Mouse (Mus musculus) liver, adult 2 months (tissue): ENCODE measurements around the gene Slc13a4. TPM values are rescaled to one million over a fixed set of nuclear protein-coding genes. Genes with fewer than 3 reads are reported as not detected.
A peak's percentile ranks its signal among the peaks of the same experiment; 100 is the strongest.

Experiments
- DNase-seq: peaks from one replicate; pipeline ENCODE4 v3.0.0-alpha.2; 2011; ENCODE audit warnings: low read depth, low spot score; ENCODE audit errors: extremely low read depth
- H3K27ac ChIP-seq: fragments of 200-500 bp; replicated peaks from 2 replicates; pipeline ENCODE4 v1.5.1; 2012; ENCODE audit warnings: low read depth, mild to moderate bottlenecking, control low read depth, inconsistent platforms, low read length; ENCODE audit not compliant: insufficient read depth
- H3K27me3 ChIP-seq: fragments of 200-500 bp; 2 replicates; pipeline ENCODE4 v1.6.1; 2012; ENCODE audit warnings: mild to moderate bottlenecking, moderate library complexity, low read length, inconsistent platforms; ENCODE audit not compliant: control insufficient read depth, insufficient read depth
- H3K36me3 ChIP-seq: fragments of 200-500 bp; 2 replicates; pipeline ENCODE4 v1.6.1; 2012; ENCODE audit warnings: low read length, inconsistent platforms; ENCODE audit not compliant: control insufficient read depth, insufficient read depth
- H3K4me1 ChIP-seq: fragments of 200-500 bp; 2 replicates; pipeline ENCODE4 v1.6.1; 2011; ENCODE audit warnings: low read length; ENCODE audit not compliant: control insufficient read depth, insufficient read depth
- H3K4me3 ChIP-seq: fragments of 200-500 bp; 2 replicates; pipeline ENCODE4 v1.5.1; 2011; ENCODE audit warnings: low read depth, mild to moderate bottlenecking, control low read depth, low read length, moderate library complexity; ENCODE audit not compliant: insufficient read depth
- H3K79me2 ChIP-seq: fragments of 200-500 bp; 2 replicates; pipeline ENCODE4 v1.6.1; 2012; ENCODE audit warnings: inconsistent platforms, mild to moderate bottlenecking, low read length, moderate library complexity; ENCODE audit not compliant: control insufficient read depth, insufficient read depth
- H3K9ac ChIP-seq: fragments of 200-500 bp; 2 replicates; pipeline ENCODE4 v1.6.1; 2012; ENCODE audit warnings: low read depth, mild to moderate bottlenecking, control low read depth, inconsistent platforms, low read length
- CTCF ChIP-seq: fragments of 200-500 bp; IDR thresholded peaks from 2 replicates; pipeline ENCODE4 v1.5.1; 2011; ENCODE audit warnings: low read depth, low read length, control low read depth
- POLR2A ChIP-seq: fragments of 200-500 bp; IDR thresholded peaks from 2 replicates; pipeline ENCODE4 v1.6.1; 2011; ENCODE audit warnings: low read length, control low read depth; ENCODE audit not compliant: insufficient read depth; ENCODE audit errors: extremely low read depth
- WGBS: fragments of 180-500 bp; shearing (Covaris S2); methylation state at CpG from one replicate; pipeline ENCODE4 v1.1.7; 2018; 5-methylcytosine and 5-hydroxymethylcytosine counted together
- polyA plus RNA-seq: library from polyadenylated mRNA; depleted of rRNA; stranded (reverse); fragments of >200 nt; gene quantifications from 2 replicates; pipeline ENCODE4 v1.2.3, GENCODE M21; 2012
- total RNA-seq: library from RNA; depleted of rRNA; stranded (reverse); fragments of >200 nt; gene quantifications from 2 replicates; pipeline ENCODE4 v1.2.3, GENCODE M21; 2014

Slc13a4 gene
- total and polyA plus RNA-seq, 2 experiments = 0.09 to 0.10 TPM

DNA sequence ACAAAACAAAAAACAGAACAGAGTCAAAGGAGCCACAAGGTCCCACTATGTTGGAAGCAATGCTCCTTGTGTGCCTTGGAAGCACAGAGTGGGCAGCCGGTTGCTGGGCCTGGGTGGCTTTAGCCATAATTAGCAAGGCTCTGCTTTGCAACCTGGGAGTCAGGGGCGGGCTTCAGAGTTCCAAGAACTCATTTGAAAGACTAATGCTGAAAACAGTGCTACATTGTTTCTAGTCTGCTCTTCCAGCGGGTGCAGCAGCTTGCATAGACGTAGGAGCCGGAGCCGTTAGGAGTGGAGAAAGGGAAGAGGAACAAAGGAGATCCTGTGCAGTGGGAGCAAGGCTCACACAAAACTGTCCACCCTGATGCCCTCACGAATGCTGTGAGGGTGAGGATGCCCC lies 19.0 kb downstream of the Slc13a4 start:
- no peaks in the 10 kb centered on the region for H3K27me3 ChIP-seq
- H3K4me3 ChIP-seq = no peak overlapping the region
- H3K36me3 ChIP-seq = no peaks in the 10 kb centered on the region
- H3K27ac ChIP-seq = peak overlapping the region; percentile 32; the same call in 1 of the 2 replicates
- H3K79me2 ChIP-seq = no peaks in the 10 kb centered on the region
- WGBS = 82% methylated on average over 7 of the region's 7 CpGs
- no peak for DNase-seq
- H3K9ac ChIP-seq = no peak overlapping the region
- no peak for TF ChIP-seq CTCF
- no peak for TF ChIP-seq POLR2A
- peaks cover 7% of the 10 kb centered on the region; the same call in 1 of the 2 replicates for H3K4me1 ChIP-seq

- H3K36me3 ChIP-seq = no peaks in the 10 kb centered on the region
- H3K4me3 ChIP-seq = no peak overlapping the region
- no peaks in the 10 kb centered on the region for H3K79me2 ChIP-seq
- H3K27me3 ChIP-seq = no peaks in the 10 kb centered on the region
- H3K27ac ChIP-seq = peak overlapping the region; percentile 32
- DNase-seq = peak; percentile 95
- no peak overlapping the region for H3K9ac ChIP-seq
- TF ChIP-seq CTCF (no peak), POLR2A (no peak)
- WGBS = 10% methylated on average over 11 of the region's 11 CpGs
- peaks cover 7% of the 10 kb centered on the region; the same call in 1 of the 2 replicates for H3K4me1 ChIP-seq
These were observed 19.7 kb downstream of the Slc13a4 start for GRCm38 (mm10) chr6:35288114-35288761.

DNA sequence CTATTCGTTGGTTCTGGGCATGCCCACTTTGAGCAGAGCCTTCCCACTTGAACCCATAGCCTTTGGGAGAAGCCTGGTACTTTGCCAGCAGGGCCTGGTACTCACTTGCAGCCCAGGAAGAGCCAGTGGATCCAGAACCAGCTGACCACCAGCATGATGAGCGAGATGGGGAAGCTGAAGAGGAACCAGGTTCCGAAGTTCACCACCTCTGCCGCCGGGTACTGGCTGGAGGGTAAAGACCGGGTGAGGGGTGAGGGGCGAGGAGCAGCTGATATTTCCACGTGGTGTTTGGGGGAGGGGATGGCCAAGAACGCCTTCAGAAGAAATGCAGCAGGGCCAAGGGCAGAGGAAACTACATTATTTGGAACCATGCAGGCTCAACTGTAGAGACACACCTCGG lies 28.6 kb downstream of the Slc13a4 start:
- Histone ChIP-seq H3K79me2 (no peaks in the 10 kb centered on the region), H3K4me3 (no peak overlapping the region), H3K9ac (no peak overlapping the region), H3K36me3 (no peaks in the 10 kb centered on the region), H3K27me3 (no peaks in the 10 kb centered on the region), H3K27ac (no peak overlapping the region), H3K4me1 (no peaks in the 10 kb centered on the region; the same call in 1 of the 2 replicates)
- TF ChIP-seq CTCF = no peak
- 64% methylated on average over 10 of the region's 10 CpGs for WGBS
- DNase-seq = no peak

- H3K27ac ChIP-seq = no peak overlapping the region
- no peak overlapping the region for H3K9ac ChIP-seq
- no peaks in the 10 kb centered on the region for H3K36me3 ChIP-seq
- no peaks in the 10 kb centered on the region for H3K27me3 ChIP-seq
- no peak for DNase-seq
- H3K4me3 ChIP-seq = no peak overlapping the region
- TF ChIP-seq CTCF = no peak
- no peak for TF ChIP-seq POLR2A
- peaks cover 5% of the 10 kb centered on the region for H3K4me1 ChIP-seq
- whole genome bisulfite sequencing = 73% methylated on average over 10 of the region's 10 CpGs
- no peaks in the 10 kb centered on the region for H3K79me2 ChIP-seq
These were observed 29.9 kb downstream of the Slc13a4 start for GRCm38 (mm10) chr6:35277903-35278587.

- DNase-seq = peak; percentile 87
These were observed 34.4 kb downstream of the Slc13a4 start for GRCm38 (mm10) chr6:35273391-35274082.

More at GRCm38 (mm10) chr6:35273391-35274082, 34.4 kb downstream of the Slc13a4 start:
- H3K27me3 ChIP-seq = no peaks in the 10 kb centered on the region
- H3K9ac ChIP-seq = no peak overlapping the region
- H3K4me1 ChIP-seq = peaks cover 11% of the 10 kb centered on the region
- no peaks in the 10 kb centered on the region for H3K36me3 ChIP-seq
- H3K79me2 ChIP-seq = no peaks in the 10 kb centered on the region
- H3K27ac ChIP-seq = peak overlapping the region; percentile 64
- WGBS = 19% methylated on average over 11 of the region's 11 CpGs
- no peak for TF ChIP-seq POLR2A
- no peak for TF ChIP-seq CTCF
- no peak overlapping the region for H3K4me3 ChIP-seq
